Mouse (Mus musculus) cortical plate, adult 2 months (tissue): ENCODE results near the gene Dtd1.

Experiments
- CTCF ChIP-seq: fragments of 200-500 bp; IDR thresholded peaks from 2 replicates; pipeline ENCODE4 v1.5.1; 2011; ENCODE audit warnings: mild to moderate bottlenecking, control low read depth, low read length; ENCODE audit not compliant: insufficient read depth; ENCODE audit errors: extremely low read depth
- POLR2A ChIP-seq: fragments of 200-500 bp; IDR thresholded peaks from 2 replicates; pipeline ENCODE4 v1.6.1; 2011; ENCODE audit warnings: mild to moderate bottlenecking, low read length, control low read depth; ENCODE audit not compliant: insufficient read depth; ENCODE audit errors: extremely low read depth

DNA sequence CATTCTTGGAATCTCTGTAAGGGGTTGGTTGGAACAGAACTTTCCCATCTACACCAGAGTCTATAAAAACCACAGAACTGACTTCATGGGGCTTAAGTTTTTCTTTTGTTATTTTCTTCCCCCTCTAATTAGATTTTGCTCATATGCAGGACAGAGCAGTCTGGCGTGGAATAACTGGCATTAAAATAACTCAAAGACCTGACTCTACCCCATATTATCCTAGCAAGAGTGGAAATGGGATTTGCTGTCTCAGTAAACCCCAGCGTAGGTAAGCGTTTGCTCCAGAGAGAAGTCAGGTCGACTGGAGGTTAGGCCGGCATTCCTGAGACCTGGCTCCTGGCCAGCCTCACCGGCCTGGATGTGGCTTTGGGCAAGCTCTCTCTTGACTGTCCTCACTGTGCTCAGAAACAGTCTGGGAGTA is 140.9 kb downstream of the Dtd1 start:
- TF ChIP-seq POLR2A (no peak), CTCF (no peak)
